Mouse (Mus musculus): ENCODE data around the gene Mre11a.

GRCm38 (mm10) chr9:14870802-14871201 lies 86.3 kb downstream of the Mre11a start:
- TF ChIP-seq CTCF (IDR thresholded peaks at IDR 0.05; ENCODE audit: low read depth) = no peak
- TF ChIP-seq EP300 (optimal IDR thresholded peaks at IDR 0.05) = no peak
